Mouse (Mus musculus) embryonic facial prominence, embryonic 15.5 days (tissue): ENCODE data around the gene Bmp7. TPM values are rescaled to one million over a fixed set of nuclear protein-coding genes. Genes with fewer than 3 reads are reported as not detected.
A peak's percentile ranks its signal among the peaks of the same experiment; 100 is the strongest.

Experiments
- ATAC-seq: fragments of 200-750 bp; cut with Nextera tagmentation; 2 replicates; pipeline ENCODE4 v1.8.0; 2017; ENCODE audit warnings: low read depth, moderate TSS enrichment; ENCODE audit not compliant: insufficient number of reproducible peaks, low FRiP score, low TSS enrichment
- H3K27ac ChIP-seq: fragments of 300-500 bp; sonication (generic); replicated peaks from 2 replicates; pipeline ENCODE4 v1.5.1; 2015; ENCODE audit warnings: mild to moderate bottlenecking, inconsistent platforms
- H3K27me3 ChIP-seq: fragments of 300-500 bp; sonication (generic); 2 replicates; pipeline ENCODE4 v1.6.1; 2015; ENCODE audit warnings: inconsistent platforms
- H3K36me3 ChIP-seq: fragments of 300-500 bp; sonication (generic); 2 replicates; pipeline ENCODE4 v1.6.1; 2015; ENCODE audit warnings: mild to moderate bottlenecking, inconsistent platforms
- H3K4me1 ChIP-seq: fragments of 300-500 bp; sonication (generic); 2 replicates; pipeline ENCODE4 v1.6.1; 2015; ENCODE audit warnings: inconsistent platforms
- H3K4me2 ChIP-seq: fragments of 300-500 bp; sonication (generic); replicated peaks from 2 replicates; pipeline ENCODE4 v1.6.1; 2015; ENCODE audit warnings: mild to moderate bottlenecking, inconsistent platforms
- H3K4me3 ChIP-seq: fragments of 300-500 bp; sonication (generic); replicated peaks from 2 replicates; pipeline ENCODE4 v1.5.1; 2015; ENCODE audit warnings: mild to moderate bottlenecking, inconsistent platforms
- H3K9ac ChIP-seq: fragments of 300-500 bp; sonication (generic); 2 replicates; pipeline ENCODE4 v1.6.1; 2015; ENCODE audit warnings: inconsistent platforms
- H3K9me3 ChIP-seq: fragments of 300-500 bp; sonication (generic); replicated peaks from 2 replicates; pipeline ENCODE4 v1.6.1; 2016; ENCODE audit warnings: inconsistent platforms
- WGBS: fragments of 180-500 bp; shearing (Covaris S2); methylation state at CpG from one replicate; pipeline ENCODE4 v1.1.7; 2015; 5-methylcytosine and 5-hydroxymethylcytosine counted together
- polyA plus RNA-seq: library from polyadenylated mRNA; unstranded; fragments of >200 nt; fragmentation: Nextera tagmentation; extraction: Ambion mirVana; gene quantifications from 2 replicates; pipeline ENCODE4 v1.2.1, GENCODE M21; 2015

The Bmp7 gene
- polyA plus RNA-seq, 1 experiment from 2014 or later: 45.6 TPM

GRCm38 (mm10) chr2:172966480-172966879, 26.4 kb upstream of the Bmp7 start:
- Histone ChIP-seq H3K4me2 (no peak overlapping the region), H3K36me3 (no peaks in the 10 kb centered on the region), H3K4me3 (no peak overlapping the region), H3K4me1 (no peaks in the 10 kb centered on the region), H3K9ac (no peak overlapping the region), H3K27ac (no peak overlapping the region), H3K9me3 (no peaks in the 10 kb centered on the region), H3K27me3 (no peaks in the 10 kb centered on the region)
- 79% methylated on average over 5 of the region's 5 CpGs for WGBS
- no peak for ATAC-seq

DNA sequence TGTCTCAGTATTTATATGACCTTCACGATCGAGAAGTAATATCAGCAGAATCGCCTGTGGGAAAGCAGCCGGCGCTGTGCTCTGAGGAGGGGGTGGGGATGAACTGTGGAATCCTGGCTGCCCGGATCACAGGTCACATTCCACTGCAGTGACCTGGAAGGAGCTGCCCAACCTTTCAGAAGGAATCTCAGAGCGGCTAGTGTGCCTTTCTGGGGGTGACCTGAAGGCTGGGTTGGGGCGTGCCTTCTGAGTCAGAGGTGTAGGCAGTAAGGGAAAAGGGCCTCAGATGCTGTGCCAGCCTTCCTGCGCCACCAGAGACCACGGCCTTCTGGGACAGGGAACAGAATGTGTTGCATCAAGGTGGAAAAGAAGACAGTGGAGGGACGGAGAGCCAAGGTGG, 25.1 kb upstream of the Bmp7 start:
- Histone ChIP-seq H3K9ac (no peak overlapping the region), H3K4me1 (no peaks in the 10 kb centered on the region), H3K9me3 (no peaks in the 10 kb centered on the region), H3K4me3 (no peak overlapping the region), H3K4me2 (no peak overlapping the region), H3K27me3 (no peaks in the 10 kb centered on the region), H3K27ac (no peak overlapping the region), H3K36me3 (no peaks in the 10 kb centered on the region)
- ATAC-seq: no peak
- 36% methylated on average over 11 of the region's 11 CpGs for WGBS

GRCm38 (mm10) chr2:172961211-172961610, 21.1 kb upstream of the Bmp7 start:
- H3K36me3 ChIP-seq: no peaks in the 10 kb centered on the region
- WGBS: 62% methylated on average over 6 of the region's 6 CpGs
- no peak overlapping the region for H3K4me2 ChIP-seq
- H3K4me1 ChIP-seq: peaks cover 3% of the 10 kb centered on the region; the same call in 1 of the 2 replicates
- no peak overlapping the region for H3K4me3 ChIP-seq
- H3K27ac ChIP-seq: no peak overlapping the region
- H3K27me3 ChIP-seq: no peaks in the 10 kb centered on the region
- ATAC-seq: no peak
- H3K9me3 ChIP-seq: no peaks in the 10 kb centered on the region; the same call in 1 of the 2 replicates
- no peak overlapping the region for H3K9ac ChIP-seq

DNA sequence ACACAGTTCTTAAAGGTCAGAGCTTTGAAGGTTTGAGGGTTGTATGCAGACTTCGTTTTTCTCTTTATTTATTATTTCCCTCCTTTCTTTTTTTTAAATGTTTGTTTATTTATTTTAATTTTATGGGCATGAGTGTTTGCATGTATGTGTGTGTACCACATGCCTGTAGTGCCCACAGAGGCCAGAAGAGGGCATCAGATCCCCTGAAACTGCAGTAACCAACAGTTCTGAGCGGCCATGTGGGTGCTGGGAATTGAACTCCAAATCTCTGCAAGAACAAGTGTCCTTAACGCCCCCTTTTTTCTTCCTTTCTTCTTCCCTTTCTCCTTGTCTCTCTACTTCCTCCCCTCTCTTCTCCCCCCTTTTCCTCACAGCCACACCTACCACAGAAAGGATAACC, 20.2 kb upstream of the Bmp7 start:
- Histone ChIP-seq H3K36me3 (no peaks in the 10 kb centered on the region), H3K27me3 (no peaks in the 10 kb centered on the region), H3K4me1 (peaks cover 3% of the 10 kb centered on the region; the same call in 1 of the 2 replicates), H3K4me3 (no peak overlapping the region), H3K27ac (no peak overlapping the region), H3K4me2 (no peak overlapping the region), H3K9ac (no peak overlapping the region), H3K9me3 (no peaks in the 10 kb centered on the region; the same call in 1 of the 2 replicates)
- ATAC-seq: no peak
- 89% methylated on average over 3 of the region's 3 CpGs for WGBS

DNA sequence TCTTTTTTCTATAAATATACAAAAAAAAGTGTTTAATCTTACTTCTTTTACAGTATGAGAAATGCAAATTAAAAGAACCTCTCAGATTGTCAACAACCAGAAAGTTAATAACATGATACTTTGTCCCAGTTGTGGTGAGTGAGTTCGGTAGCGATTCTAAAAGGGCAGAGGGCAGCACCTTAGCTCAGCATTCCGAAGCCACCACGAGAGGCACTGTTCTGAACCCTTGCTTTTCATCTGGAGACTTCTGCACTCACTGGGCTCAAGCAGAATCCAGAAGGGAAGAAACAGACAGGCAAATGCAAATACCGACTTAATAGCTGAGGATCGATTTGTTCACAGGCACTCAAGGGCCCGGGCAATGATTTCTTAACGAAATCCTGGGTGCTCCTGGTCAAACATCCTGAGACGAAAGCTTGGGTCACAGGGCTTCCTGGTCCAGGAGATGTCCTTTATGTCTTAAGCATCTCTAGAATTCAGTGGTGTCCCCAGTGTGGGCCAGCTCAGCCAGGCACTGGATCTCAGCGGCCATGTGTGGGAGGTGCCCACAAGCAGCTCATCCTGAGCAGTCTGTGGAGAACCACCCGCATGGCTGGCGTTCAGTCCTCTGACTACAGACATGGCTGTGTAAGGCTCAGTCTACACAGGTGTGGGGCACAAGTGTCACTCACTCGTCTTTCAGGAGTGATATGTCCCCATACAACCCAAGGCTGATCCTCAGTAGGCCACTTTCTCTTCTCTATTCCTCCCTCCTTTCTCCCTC, 19.1 kb upstream of the Bmp7 start:
- H3K9me3 ChIP-seq: no peaks in the 10 kb centered on the region; the same call in 1 of the 2 replicates
- no peaks in the 10 kb centered on the region for H3K36me3 ChIP-seq
- 50% methylated on average over 13 of the region's 13 CpGs for WGBS
- H3K4me3 ChIP-seq: no peak overlapping the region
- H3K4me2 ChIP-seq: no peak overlapping the region
- no peak overlapping the region for H3K27ac ChIP-seq
- no peak for ATAC-seq
- no peak overlapping the region for H3K9ac ChIP-seq
- peaks cover 3% of the 10 kb centered on the region; the same call in 1 of the 2 replicates for H3K4me1 ChIP-seq
- no peaks in the 10 kb centered on the region for H3K27me3 ChIP-seq

DNA sequence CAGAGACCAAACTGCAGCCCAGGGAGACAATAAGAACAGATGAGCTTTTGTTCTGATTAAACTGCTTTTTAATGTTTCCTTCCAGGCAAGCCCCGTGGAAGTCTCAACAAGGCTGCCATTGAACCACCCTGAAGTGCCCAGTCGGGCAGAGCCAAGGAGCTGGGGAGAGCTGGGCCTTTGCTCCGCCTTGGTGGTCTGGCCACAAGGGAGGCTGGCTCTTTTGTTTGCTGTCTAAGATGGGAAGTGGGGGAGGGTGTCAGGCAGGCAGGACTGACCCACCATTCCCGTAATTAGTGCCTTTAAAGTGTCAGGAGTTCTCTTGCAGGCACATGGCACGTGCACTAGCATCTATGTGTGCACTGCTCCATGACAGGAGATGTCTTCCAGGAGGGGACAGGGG, 18.5 kb upstream of the Bmp7 start:
- H3K36me3 ChIP-seq: no peaks in the 10 kb centered on the region
- H3K9ac ChIP-seq: no peak overlapping the region
- no peak overlapping the region for H3K27ac ChIP-seq
- peaks cover 3% of the 10 kb centered on the region; the same call in 1 of the 2 replicates for H3K4me1 ChIP-seq
- H3K4me3 ChIP-seq: no peak overlapping the region
- ATAC-seq: no peak
- H3K9me3 ChIP-seq: no peaks in the 10 kb centered on the region; the same call in 1 of the 2 replicates
- no peak overlapping the region for H3K4me2 ChIP-seq
- WGBS: 22% methylated on average over 5 of the region's 5 CpGs
- H3K27me3 ChIP-seq: no peaks in the 10 kb centered on the region

- H3K9ac ChIP-seq: no peak overlapping the region
- H3K4me2 ChIP-seq: no peak overlapping the region
- H3K36me3 ChIP-seq: no peaks in the 10 kb centered on the region
- H3K9me3 ChIP-seq: no peaks in the 10 kb centered on the region; the same call in 1 of the 2 replicates
- no peaks in the 10 kb centered on the region for H3K27me3 ChIP-seq
- 93% methylated on average over 2 of the region's 2 CpGs for WGBS
- H3K4me1 ChIP-seq: peaks cover 13% of the 10 kb centered on the region
- no peak for ATAC-seq
- H3K27ac ChIP-seq: no peak overlapping the region
- H3K4me3 ChIP-seq: no peak overlapping the region
These were observed 11.9 kb upstream of the Bmp7 start for GRCm38 (mm10) chr2:172951976-172952375.

DNA sequence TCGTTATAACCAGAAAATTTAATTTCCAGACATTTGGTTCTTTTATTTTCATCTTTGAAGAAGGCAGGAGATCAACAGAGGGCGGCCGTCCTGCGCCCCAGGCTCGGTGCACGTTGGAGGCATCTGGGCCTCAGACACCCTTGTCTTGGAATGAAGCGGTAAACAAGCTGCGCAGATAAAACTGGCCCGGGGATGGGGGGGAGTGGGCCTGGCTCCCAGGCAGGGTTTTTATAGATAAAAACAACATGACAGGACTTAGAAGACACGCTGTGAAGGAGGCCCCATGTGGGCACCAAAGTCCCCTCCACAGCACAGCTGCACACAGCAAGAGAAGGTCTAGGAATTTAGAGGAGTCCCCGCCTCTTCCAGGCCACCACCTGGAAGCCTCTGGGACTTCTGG, 10.6 kb upstream of the Bmp7 start:
- WGBS: 10% methylated on average over 11 of the region's 11 CpGs
- ATAC-seq: peak; percentile 56; the same call in 1 of the 2 replicates

DNA sequence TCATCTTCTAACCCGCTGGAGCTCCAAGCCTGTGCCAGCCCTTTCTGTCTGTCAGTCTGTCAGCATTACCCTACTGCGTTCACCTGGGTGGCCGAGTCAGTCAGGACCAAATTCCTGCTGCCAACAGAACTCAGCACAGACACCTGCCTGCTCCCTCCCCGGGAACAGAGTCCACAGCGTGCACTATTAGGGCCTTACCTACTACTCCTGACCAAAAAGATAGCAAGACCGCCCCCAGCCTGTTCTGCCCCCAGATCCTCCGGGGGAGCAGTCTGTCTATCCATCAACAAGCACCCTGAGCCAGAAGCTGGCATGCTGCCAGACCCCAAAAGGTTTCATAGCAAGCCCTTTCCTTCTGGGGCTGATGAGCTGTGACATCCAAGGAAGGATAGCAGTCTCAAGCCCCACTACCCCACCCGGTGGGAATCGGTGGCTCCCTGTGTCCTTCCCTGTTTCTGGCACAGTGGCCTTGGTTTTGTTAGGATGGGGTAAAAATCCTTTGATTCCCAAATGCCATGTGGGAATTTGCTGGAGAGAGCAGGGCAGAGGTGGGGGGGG, 10.1 kb upstream of the Bmp7 start:
- WGBS: 34% methylated on average over 9 of the region's 9 CpGs
- Histone ChIP-seq H3K4me3 (no peak overlapping the region), H3K27me3 (no peaks in the 10 kb centered on the region), H3K9me3 (no peaks in the 10 kb centered on the region), H3K27ac (peak overlapping the region; percentile 61), H3K9ac (no peak overlapping the region), H3K4me1 (peaks cover 13% of the 10 kb centered on the region), H3K4me2 (no peak overlapping the region), H3K36me3 (no peaks in the 10 kb centered on the region)
- ATAC-seq: peak; percentile 53; the same call in 1 of the 2 replicates

More for the DNA sequence above, 10.6 kb upstream of the Bmp7 start:
- no peak overlapping the region for H3K9ac ChIP-seq
- H3K9me3 ChIP-seq: no peaks in the 10 kb centered on the region
- H3K4me1 ChIP-seq: peaks cover 13% of the 10 kb centered on the region
- no peak overlapping the region for H3K4me3 ChIP-seq
- no peak overlapping the region for H3K4me2 ChIP-seq
- no peaks in the 10 kb centered on the region for H3K27me3 ChIP-seq
- no peaks in the 10 kb centered on the region for H3K36me3 ChIP-seq
- no peak overlapping the region; the same call in 1 of the 2 replicates for H3K27ac ChIP-seq

DNA sequence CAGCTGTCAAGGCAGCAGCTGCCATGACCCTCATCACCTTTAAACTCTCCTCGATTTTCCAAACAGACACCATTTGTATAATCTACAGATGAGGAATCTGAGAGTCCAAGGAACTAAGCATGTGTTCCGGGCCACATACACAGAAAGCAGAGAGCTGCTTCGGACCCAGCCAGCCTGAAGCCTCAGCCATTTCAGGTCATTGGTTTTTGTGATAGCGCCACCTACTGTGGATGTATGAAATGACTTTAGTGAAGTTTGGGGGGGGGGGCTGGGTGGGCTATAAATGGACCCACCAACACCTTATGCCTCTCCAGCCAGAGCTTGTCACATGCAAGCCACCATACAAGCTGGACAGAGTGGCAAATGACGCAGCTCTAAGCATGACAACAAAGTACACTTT, 8.9 kb upstream of the Bmp7 start:
- Histone ChIP-seq H3K4me3 (no peak overlapping the region), H3K4me1 (peaks cover 13% of the 10 kb centered on the region), H3K27ac (no peak overlapping the region), H3K4me2 (no peak overlapping the region), H3K9me3 (no peaks in the 10 kb centered on the region), H3K36me3 (no peaks in the 10 kb centered on the region), H3K9ac (no peak overlapping the region), H3K27me3 (no peaks in the 10 kb centered on the region)
- WGBS: 40% methylated on average over 5 of the region's 5 CpGs
- no peak for ATAC-seq

GRCm38 (mm10) chr2:172940799-172941163, 660 bp upstream of the Bmp7 start:
- ATAC-seq: no peak
- Histone ChIP-seq H3K4me3 (peak overlapping the region; percentile 61), H3K9ac (peak overlapping the region; percentile 65; the same call in 1 of the 2 replicates), H3K27me3 (peaks cover 14% of the 10 kb centered on the region), H3K27ac (peak overlapping the region; percentile 89; the same call in 1 of the 2 replicates), H3K4me1 (peaks cover 54% of the 10 kb centered on the region), H3K4me2 (peak overlapping the region; percentile 98), H3K36me3 (no peaks in the 10 kb centered on the region), H3K9me3 (no peaks in the 10 kb centered on the region)
- under 1% methylated on average over 13 of the region's 13 CpGs for WGBS
